ENCODE assay signal across 8 mouse cellular contexts in the genomic region with DNA sequence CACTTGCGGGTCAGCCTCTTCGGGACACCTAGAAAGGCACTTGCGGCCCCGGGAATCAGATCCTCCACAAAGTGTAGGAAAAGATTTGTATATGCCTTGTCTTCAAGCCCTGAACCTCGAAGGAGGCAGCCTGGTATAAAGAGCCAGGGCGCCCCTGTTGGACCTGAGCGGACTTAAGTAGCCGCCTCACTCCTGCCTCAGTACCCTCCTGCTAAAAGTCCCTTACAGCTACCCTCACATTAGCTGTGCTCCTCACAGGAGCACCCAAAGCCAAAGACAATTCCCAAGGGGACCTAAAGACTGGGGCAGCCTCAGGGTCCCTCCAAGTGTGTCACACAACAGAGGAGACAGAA. TPM values are rescaled to one million over a fixed set of nuclear protein-coding genes. Genes with fewer than 3 reads are reported as not detected.
DNase-seq lines count a peak whose midpoint lies in the region; ATAC-seq and TF ChIP-seq lines count a peak whose summit lies in the region.

No protein-coding gene starts in this region.

- no peak overlapping the region for H3K27ac ChIP-seq in heart, embryonic 13.5 days (replicated peaks)
- H3K27ac ChIP-seq in bone marrow, adult 2 months (ENCODE audit: control insufficient read depth, insufficient read depth, low read depth, low read length, poor library complexity): peak overlapping the region; percentile 84
- no peak overlapping the region for H3K27ac ChIP-seq in hindbrain, embryonic 15.5 days (replicated peaks)
- no peak overlapping the region for H3K27ac ChIP-seq in midbrain, embryonic 12.5 days (replicated peaks)

- no peaks in the 10 kb centered on the region for H3K9me3 ChIP-seq in heart, embryonic 13.5 days
- no peaks in the 10 kb centered on the region for H3K9me3 ChIP-seq in hindbrain, embryonic 15.5 days
- no peaks in the 10 kb centered on the region for H3K9me3 ChIP-seq in midbrain, embryonic 12.5 days

- no peaks in the 10 kb centered on the region for H3K36me3 ChIP-seq in heart, embryonic 13.5 days
- H3K36me3 ChIP-seq in hindbrain, embryonic 15.5 days: no peaks in the 10 kb centered on the region
- H3K36me3 ChIP-seq in midbrain, embryonic 12.5 days: no peaks in the 10 kb centered on the region

- intact Hi-C loops in heart, postnatal 14 days (cut with DNase I): no loop called here

- H3K4me3 ChIP-seq in heart, embryonic 13.5 days: peak overlapping the region; percentile 44
- H3K4me3 ChIP-seq in bone marrow, adult 2 months (replicated peaks; ENCODE audit: control insufficient read depth, low read depth, low read length): peak overlapping the region; percentile 67
- H3K4me3 ChIP-seq in hindbrain, embryonic 15.5 days: peak overlapping the region; percentile 42
- peak overlapping the region; percentile 40 for H3K4me3 ChIP-seq in midbrain, embryonic 12.5 days

- no peak for TF ChIP-seq CTCF in bone marrow, adult 2 months (IDR thresholded peaks at IDR 0.05; ENCODE audit: control insufficient read depth, insufficient read depth, low read length)

- H3K4me2 ChIP-seq in heart, embryonic 13.5 days: peak overlapping the region; percentile 65
- peak overlapping the region; percentile 85 for H3K4me2 ChIP-seq in hindbrain, embryonic 15.5 days
- H3K4me2 ChIP-seq in midbrain, embryonic 12.5 days (replicated peaks): peak overlapping the region; percentile 68

- peaks cover 59% of the 10 kb centered on the region for H3K27me3 ChIP-seq in heart, embryonic 13.5 days (replicated peaks)
- peaks cover 13% of the 10 kb centered on the region for H3K27me3 ChIP-seq in hindbrain, embryonic 15.5 days
- H3K27me3 ChIP-seq in midbrain, embryonic 12.5 days: peaks cover 31% of the 10 kb centered on the region

- no peak for DNase-seq in heart, postnatal 14 days
- DNase-seq in testis, postnatal 14 days (ENCODE audit: low spot score): no peak
- no peak for DNase-seq in urinary bladder, postnatal 25 days (ENCODE audit: low spot score)
- DNase-seq in kidney, postnatal 4 days: no peak

- no peak for ATAC-seq in heart, embryonic 13.5 days (ENCODE audit: extremely low read depth, insufficient number of reproducible peaks, low FRiP score, low TSS enrichment)
- ATAC-seq in hindbrain, embryonic 15.5 days (ENCODE audit: low FRiP score, low read depth): peak; percentile 62
- ATAC-seq in midbrain, embryonic 12.5 days (ENCODE audit: low FRiP score, low read depth): peak; percentile 36; the same call in 1 of the 2 replicates

- H3K9ac ChIP-seq in heart, embryonic 13.5 days: peak overlapping the region; percentile 41; the same call in 1 of the 2 replicates
- peak overlapping the region; percentile 25 for H3K9ac ChIP-seq in hindbrain, embryonic 15.5 days
- peak overlapping the region; percentile 57 for H3K9ac ChIP-seq in midbrain, embryonic 12.5 days (replicated peaks)

- peaks cover 9% of the 10 kb centered on the region; the same call in 1 of the 2 replicates for H3K4me1 ChIP-seq in heart, embryonic 13.5 days
- H3K4me1 ChIP-seq in bone marrow, adult 2 months (ENCODE audit: control insufficient read depth, insufficient read depth, low read length): peaks cover 6% of the 10 kb centered on the region
- H3K4me1 ChIP-seq in hindbrain, embryonic 15.5 days (replicated peaks): peaks cover 7% of the 10 kb centered on the region
- H3K4me1 ChIP-seq in midbrain, embryonic 12.5 days: peaks cover 5% of the 10 kb centered on the region; the same call in 1 of the 2 replicates

- 11% methylated on average over 8 of the region's 8 CpGs for WGBS in heart, embryonic 13.5 days
- WGBS in bone marrow, adult 2 months: 7% methylated on average over 8 of the region's 8 CpGs
- WGBS in hindbrain, embryonic 15.5 days: 16% methylated on average over 8 of the region's 8 CpGs
- 18% methylated on average over 8 of the region's 8 CpGs for WGBS in midbrain, embryonic 12.5 days

- TF ChIP-seq POLR2A in bone marrow, adult 2 months (IDR thresholded peaks at IDR 0.05; ENCODE audit: borderline replicate concordance, control insufficient read depth, low read depth, low read length): no peak

RNA-seq across cellular contexts. Expression of a gene that starts 0.4 kb away (rescaled TPM):
- 0.19 and 0.23 TPM in 2 replicates for polyA plus RNA-seq in heart, embryonic 13.5 days (2015; fragmentation: Nextera tagmentation; extraction: Ambion mirVana)
- 1 to 10 TPM in 1 of 2 experiments, under 1 TPM in 1; 0.34 to 1.5 TPM for total RNA-seq in heart, postnatal 14 days (2021)
- 19.2 and 53.7 TPM in 2 replicates for polyA plus RNA-seq in bone marrow, adult 2 months (2011; ENCODE audit: insufficient read depth, insufficient read length, low replicate concordance, missing spikeins)
- 5.4 and 7.1 TPM in 2 replicates for polyA plus RNA-seq in hindbrain, embryonic 15.5 days (2015; fragmentation: Nextera tagmentation; extraction: Ambion mirVana)
- 1.2 and 1.5 TPM in 2 replicates for polyA plus RNA-seq in midbrain, embryonic 12.5 days (2016; fragmentation: Nextera tagmentation; extraction: Ambion mirVana)

RNA-seq across cellular contexts. Expression of a gene that starts 8.4 kb away (rescaled TPM):
- 16.3 and 18.0 TPM in 2 replicates for polyA plus RNA-seq in heart, embryonic 13.5 days (2015; fragmentation: Nextera tagmentation; extraction: Ambion mirVana)
- 10 to 100 TPM in 1 of 2 experiments, 1 to 10 TPM in 1; 8.1 to 10.2 TPM for total RNA-seq in heart, postnatal 14 days (2021)
- polyA plus RNA-seq in bone marrow, adult 2 months (2011; ENCODE audit: insufficient read depth, insufficient read length, low replicate concordance, missing spikeins): 4.4 and 5.8 TPM in 2 replicates
- polyA plus RNA-seq in hindbrain, embryonic 15.5 days (2015; fragmentation: Nextera tagmentation; extraction: Ambion mirVana): 46.8 and 54.5 TPM in 2 replicates
- 32.0 and 32.9 TPM in 2 replicates for polyA plus RNA-seq in midbrain, embryonic 12.5 days (2016; fragmentation: Nextera tagmentation; extraction: Ambion mirVana)

RNA-seq across cellular contexts. Expression of a gene that starts 39.9 kb away (rescaled TPM):
- 190 and 214 TPM in 2 replicates for polyA plus RNA-seq in heart, embryonic 13.5 days (2015; fragmentation: Nextera tagmentation; extraction: Ambion mirVana)
- total RNA-seq in heart, postnatal 14 days (2021): 100 to 1,000 TPM; 104 to 107 TPM
- 8.0 and 13.3 TPM in 2 replicates for polyA plus RNA-seq in bone marrow, adult 2 months (2011; ENCODE audit: insufficient read depth, insufficient read length, low replicate concordance, missing spikeins)
- polyA plus RNA-seq in hindbrain, embryonic 15.5 days (2015; fragmentation: Nextera tagmentation; extraction: Ambion mirVana): 120 and 126 TPM in 2 replicates
- 104 and 116 TPM in 2 replicates for polyA plus RNA-seq in midbrain, embryonic 12.5 days (2016; fragmentation: Nextera tagmentation; extraction: Ambion mirVana)
